Mouse (Mus musculus): ENCODE measurements around the gene Fntb. TPM values are rescaled to one million over a fixed set of nuclear protein-coding genes. Genes with fewer than 3 reads are reported as not detected.

The Fntb gene
- polyA plus RNA-seq, 1 experiment from 2014 or later, result 39.9 TPM

DNA sequence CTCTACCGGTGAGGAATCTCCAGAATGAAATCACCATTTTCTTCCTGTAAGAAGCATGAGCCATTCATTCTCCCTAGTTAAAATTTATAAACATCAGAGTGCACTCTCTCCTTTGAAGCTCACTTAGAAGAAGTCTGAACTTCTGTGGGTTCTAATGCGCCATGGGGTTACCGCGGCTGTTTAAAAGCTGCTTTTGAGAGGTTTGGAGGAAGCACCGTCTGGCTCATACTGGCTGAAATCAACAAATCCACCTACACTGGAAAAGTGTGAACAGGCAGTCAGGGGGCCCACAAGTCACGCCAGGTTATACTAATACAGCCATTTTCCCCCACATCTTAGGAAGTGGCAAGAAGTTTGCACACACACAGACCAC is 167.3 kb downstream of the Fntb start:
- H3K36me3 ChIP-seq (ENCODE audit: control insufficient read depth, insufficient read depth, low read length), result peaks cover 31% of the 10 kb centered on the region
- no peak for DNase-seq
- WGBS, result 87% methylated on average over 6 of the region's 6 CpGs
- H3K27ac ChIP-seq (replicated peaks; ENCODE audit: low read depth, low read length), result no peak overlapping the region
- no peaks in the 10 kb centered on the region for H3K4me1 ChIP-seq (ENCODE audit: control insufficient read depth, insufficient read depth, low read length)
- no peak overlapping the region for H3K4me2 ChIP-seq (ENCODE audit: low read length)
- ATAC-seq (ENCODE audit: low FRiP score, low TSS enrichment), result no peak
- no peaks in the 10 kb centered on the region for H3K27me3 ChIP-seq (ENCODE audit: control insufficient read depth, insufficient read depth, low read length)
- no peak overlapping the region for H3K9ac ChIP-seq (replicated peaks; ENCODE audit: low read length)
- H3K9me3 ChIP-seq (ENCODE audit: control insufficient read depth, low read length), result no peaks in the 10 kb centered on the region
- no peak overlapping the region for H3K4me3 ChIP-seq (replicated peaks; ENCODE audit: low read depth, low read length)

DNA sequence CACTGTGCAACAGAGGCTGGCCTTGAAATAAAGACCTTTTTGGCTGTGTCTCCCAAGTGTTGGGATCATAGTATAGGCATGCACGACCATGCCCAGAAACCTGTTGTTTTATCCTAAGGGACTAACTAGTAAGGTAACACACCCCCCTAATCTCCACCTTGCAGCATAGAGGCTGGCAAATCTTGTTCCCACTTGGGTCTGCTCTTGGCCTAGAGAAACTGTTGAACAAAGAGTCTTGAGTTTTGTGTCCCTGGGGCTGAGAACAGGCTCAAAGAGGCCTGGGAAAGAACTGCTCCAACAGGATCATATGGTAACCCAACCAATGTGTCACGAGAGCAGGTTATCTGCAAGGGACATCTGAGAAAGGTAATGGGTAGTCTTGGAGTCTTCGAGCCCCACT is 169.0 kb downstream of the Fntb start:
- Histone ChIP-seq H3K9ac (replicated peaks; ENCODE audit: low read length) (no peak overlapping the region), H3K27ac (replicated peaks; ENCODE audit: low read depth, low read length) (no peak overlapping the region), H3K4me2 (ENCODE audit: low read length) (no peak overlapping the region), H3K4me1 (ENCODE audit: control insufficient read depth, insufficient read depth, low read length) (no peaks in the 10 kb centered on the region), H3K4me3 (replicated peaks; ENCODE audit: low read depth, low read length) (no peak overlapping the region), H3K27me3 (ENCODE audit: control insufficient read depth, insufficient read depth, low read length) (no peaks in the 10 kb centered on the region), H3K36me3 (ENCODE audit: control insufficient read depth, insufficient read depth, low read length) (peaks cover 46% of the 10 kb centered on the region), H3K9me3 (ENCODE audit: control insufficient read depth, low read length) (no peaks in the 10 kb centered on the region)
- no peak for ATAC-seq (ENCODE audit: low FRiP score, low TSS enrichment)
- 92% methylated on average over 3 of the region's 3 CpGs for WGBS
- DNase-seq, result no peak

DNA sequence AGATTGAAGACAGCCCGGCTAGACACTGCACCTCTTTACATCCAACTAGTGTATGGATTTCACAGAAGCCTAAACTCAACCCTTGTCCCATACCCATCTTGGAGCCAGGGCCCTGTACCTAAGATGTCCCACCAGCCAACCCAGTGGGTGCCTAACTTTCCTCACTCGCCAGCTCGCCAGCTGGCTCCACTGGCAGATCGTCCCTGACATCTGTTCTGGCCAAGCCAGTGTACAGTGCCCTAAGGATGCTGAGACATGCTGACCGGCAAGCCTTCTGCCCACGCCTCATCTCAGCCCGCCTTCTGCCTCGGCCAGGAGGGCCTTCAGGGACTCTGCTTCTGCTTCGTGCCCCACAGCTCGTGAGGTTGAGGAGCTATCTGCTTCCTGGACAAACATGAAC is 170.8 kb downstream of the Fntb start:
- 93% methylated on average over 10 of the region's 10 CpGs for WGBS
- Histone ChIP-seq H3K27ac (replicated peaks; ENCODE audit: low read depth, low read length) (no peak overlapping the region), H3K4me2 (ENCODE audit: low read length) (no peak overlapping the region), H3K4me3 (replicated peaks; ENCODE audit: low read depth, low read length) (no peak overlapping the region), H3K9ac (replicated peaks; ENCODE audit: low read length) (no peak overlapping the region), H3K9me3 (ENCODE audit: control insufficient read depth, low read length) (no peaks in the 10 kb centered on the region), H3K4me1 (ENCODE audit: control insufficient read depth, insufficient read depth, low read length) (no peaks in the 10 kb centered on the region), H3K27me3 (ENCODE audit: control insufficient read depth, insufficient read depth, low read length) (no peaks in the 10 kb centered on the region), H3K36me3 (ENCODE audit: control insufficient read depth, insufficient read depth, low read length) (peaks cover 64% of the 10 kb centered on the region)
- DNase-seq (no peak), ATAC-seq (ENCODE audit: low FRiP score, low TSS enrichment) (no peak)

DNA sequence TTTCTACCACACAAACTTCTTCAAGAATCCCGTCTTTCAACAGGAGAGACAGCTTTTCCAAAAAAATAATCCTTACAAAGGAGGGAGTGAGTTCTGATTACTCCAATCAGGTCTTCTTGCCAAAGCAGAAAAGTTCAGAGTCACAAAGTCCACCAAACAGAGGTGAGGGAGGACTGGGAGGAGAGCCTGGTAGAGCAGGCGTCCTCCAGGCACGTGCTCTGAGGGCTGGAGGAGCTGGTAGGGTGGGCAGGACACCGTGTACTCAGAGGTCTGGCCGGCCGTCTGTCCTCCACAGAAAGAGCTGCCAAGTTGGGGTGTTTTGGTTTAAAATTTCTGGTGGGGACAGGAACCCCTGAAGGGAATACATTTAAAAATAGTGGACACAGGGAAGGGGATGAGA is 172.6 kb downstream of the Fntb start:
- Histone ChIP-seq H3K4me2 (ENCODE audit: low read length) (no peak overlapping the region), H3K9ac (replicated peaks; ENCODE audit: low read length) (no peak overlapping the region), H3K4me3 (replicated peaks; ENCODE audit: low read depth, low read length) (no peak overlapping the region), H3K27me3 (ENCODE audit: control insufficient read depth, insufficient read depth, low read length) (no peaks in the 10 kb centered on the region), H3K27ac (replicated peaks; ENCODE audit: low read depth, low read length) (no peak overlapping the region), H3K4me1 (ENCODE audit: control insufficient read depth, insufficient read depth, low read length) (no peaks in the 10 kb centered on the region), H3K9me3 (ENCODE audit: control insufficient read depth, low read length) (no peaks in the 10 kb centered on the region), H3K36me3 (ENCODE audit: control insufficient read depth, insufficient read depth, low read length) (peaks cover 82% of the 10 kb centered on the region)
- 97% methylated on average over 6 of the region's 6 CpGs for WGBS
- no peak for DNase-seq
- no peak for ATAC-seq (ENCODE audit: low FRiP score, low TSS enrichment)

DNA sequence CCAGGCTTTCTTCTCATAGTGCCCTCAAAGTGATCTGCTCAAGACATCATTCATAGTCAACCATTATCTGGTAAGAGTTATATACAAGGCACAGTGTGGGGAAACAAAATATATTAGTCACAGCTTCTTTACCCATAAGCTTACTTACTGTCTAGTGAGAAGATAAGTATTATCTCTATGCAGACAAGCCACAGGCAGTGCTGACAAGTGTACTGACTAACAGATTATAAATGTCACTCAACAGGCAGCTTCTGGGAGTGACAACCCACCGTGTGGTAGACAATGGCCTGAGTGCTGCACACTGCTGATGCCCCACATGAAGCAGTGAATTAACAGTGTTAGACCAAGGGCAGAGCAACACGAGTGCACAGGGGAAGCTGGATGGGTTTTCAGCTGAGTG is 176.1 kb downstream of the Fntb start:
- Histone ChIP-seq H3K4me2 (ENCODE audit: low read length) (no peak overlapping the region), H3K9ac (replicated peaks; ENCODE audit: low read length) (no peak overlapping the region), H3K9me3 (ENCODE audit: control insufficient read depth, low read length) (no peaks in the 10 kb centered on the region), H3K27me3 (ENCODE audit: control insufficient read depth, insufficient read depth, low read length) (no peaks in the 10 kb centered on the region), H3K4me3 (replicated peaks; ENCODE audit: low read depth, low read length) (no peak overlapping the region), H3K4me1 (ENCODE audit: control insufficient read depth, insufficient read depth, low read length) (no peaks in the 10 kb centered on the region), H3K36me3 (ENCODE audit: control insufficient read depth, insufficient read depth, low read length) (peaks cover 98% of the 10 kb centered on the region), H3K27ac (replicated peaks; ENCODE audit: low read depth, low read length) (no peak overlapping the region)
- DNase-seq, result no peak
- WGBS, result 65% methylated on average over 2 of the region's 2 CpGs
- no peak for ATAC-seq (ENCODE audit: low FRiP score, low TSS enrichment)

DNA sequence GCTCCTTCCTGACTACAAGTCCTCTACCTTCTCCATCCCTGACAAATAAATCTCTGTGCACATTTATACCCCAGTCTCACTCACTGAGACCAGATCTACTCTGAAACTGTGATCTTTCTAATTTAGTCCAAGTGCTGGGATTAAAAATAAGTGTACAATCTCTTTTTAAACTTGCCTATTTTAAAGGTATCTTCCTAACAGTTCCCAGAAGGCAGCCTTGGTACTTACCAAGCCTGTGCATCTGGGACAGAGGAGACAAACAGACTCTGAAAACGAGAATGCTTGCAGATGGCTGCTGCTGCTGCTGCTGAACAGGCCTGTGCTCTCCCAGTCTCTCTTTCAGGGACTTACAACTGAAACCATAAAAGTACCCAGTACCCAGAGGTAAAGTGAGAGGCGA is 177.1 kb downstream of the Fntb start:
- peaks cover 93% of the 10 kb centered on the region for H3K36me3 ChIP-seq (ENCODE audit: control insufficient read depth, insufficient read depth, low read length)
- no peak overlapping the region for H3K4me2 ChIP-seq (ENCODE audit: low read length)
- 92% methylated on average over 2 of the region's 2 CpGs for WGBS
- DNase-seq (no peak), ATAC-seq (ENCODE audit: low FRiP score, low TSS enrichment) (no peak)
- H3K4me3 ChIP-seq (replicated peaks; ENCODE audit: low read depth, low read length), result no peak overlapping the region
- no peak overlapping the region for H3K27ac ChIP-seq (replicated peaks; ENCODE audit: low read depth, low read length)
- no peaks in the 10 kb centered on the region for H3K9me3 ChIP-seq (ENCODE audit: control insufficient read depth, low read length)
- no peaks in the 10 kb centered on the region for H3K27me3 ChIP-seq (ENCODE audit: control insufficient read depth, insufficient read depth, low read length)
- H3K9ac ChIP-seq (replicated peaks; ENCODE audit: low read length), result no peak overlapping the region
- H3K4me1 ChIP-seq (ENCODE audit: control insufficient read depth, insufficient read depth, low read length), result no peaks in the 10 kb centered on the region

DNA sequence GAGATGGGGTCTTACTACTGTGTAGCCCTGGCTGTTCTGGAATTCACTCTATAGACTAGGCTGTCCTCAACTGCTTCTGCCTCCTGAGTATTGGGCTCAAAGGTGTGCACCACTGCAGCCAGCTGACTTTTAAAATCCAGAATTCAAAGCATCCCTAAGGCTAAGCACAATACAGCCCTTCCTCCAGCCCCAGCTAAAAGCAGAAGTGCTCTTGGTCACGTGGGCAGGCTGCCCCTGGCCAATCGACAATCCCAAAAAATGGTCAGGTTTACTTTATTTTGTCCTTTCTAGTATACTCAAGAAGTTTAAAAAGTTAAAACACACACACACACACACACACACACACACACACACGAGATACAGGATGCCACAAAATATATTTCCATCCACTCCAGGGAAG is 177.7 kb downstream of the Fntb start:
- no peak for DNase-seq
- no peaks in the 10 kb centered on the region for H3K27me3 ChIP-seq (ENCODE audit: control insufficient read depth, insufficient read depth, low read length)
- H3K4me1 ChIP-seq (ENCODE audit: control insufficient read depth, insufficient read depth, low read length), result no peaks in the 10 kb centered on the region
- no peaks in the 10 kb centered on the region for H3K9me3 ChIP-seq (ENCODE audit: control insufficient read depth, low read length)
- 87% methylated on average over 3 of the region's 3 CpGs for WGBS
- H3K27ac ChIP-seq (replicated peaks; ENCODE audit: low read depth, low read length), result no peak overlapping the region
- H3K9ac ChIP-seq (replicated peaks; ENCODE audit: low read length), result no peak overlapping the region
- ATAC-seq (ENCODE audit: low FRiP score, low TSS enrichment), result no peak
- peaks cover 94% of the 10 kb centered on the region for H3K36me3 ChIP-seq (ENCODE audit: control insufficient read depth, insufficient read depth, low read length)
- H3K4me2 ChIP-seq (ENCODE audit: low read length), result no peak overlapping the region
- H3K4me3 ChIP-seq (replicated peaks; ENCODE audit: low read depth, low read length), result no peak overlapping the region

DNA sequence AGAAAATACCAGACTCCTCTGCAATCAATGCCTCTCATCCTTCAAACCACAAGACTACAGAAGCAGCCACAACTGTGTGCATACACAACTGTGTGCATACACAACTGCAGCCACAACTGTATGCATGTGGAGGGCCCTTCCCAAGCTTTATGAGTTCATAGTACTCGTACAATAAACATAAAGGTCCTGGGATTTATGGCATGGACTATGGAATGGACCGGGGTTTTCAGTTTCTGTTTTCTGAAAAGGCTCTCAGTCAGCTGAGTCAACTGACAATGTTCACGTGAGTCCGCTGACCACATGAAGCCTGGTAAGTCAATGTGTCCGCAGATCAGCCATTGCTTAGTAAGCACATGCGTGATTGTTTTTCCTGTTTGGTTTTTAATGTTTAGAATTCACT is 178.1 kb downstream of the Fntb start:
- DNase-seq, result no peak
- H3K4me1 ChIP-seq (ENCODE audit: control insufficient read depth, insufficient read depth, low read length), result no peaks in the 10 kb centered on the region
- ATAC-seq (ENCODE audit: low FRiP score, low TSS enrichment), result no peak
- no peaks in the 10 kb centered on the region for H3K27me3 ChIP-seq (ENCODE audit: control insufficient read depth, insufficient read depth, low read length)
- H3K4me2 ChIP-seq (ENCODE audit: low read length), result no peak overlapping the region
- peaks cover 94% of the 10 kb centered on the region for H3K36me3 ChIP-seq (ENCODE audit: control insufficient read depth, insufficient read depth, low read length)
- H3K9me3 ChIP-seq (ENCODE audit: control insufficient read depth, low read length), result no peaks in the 10 kb centered on the region
- H3K4me3 ChIP-seq (replicated peaks; ENCODE audit: low read depth, low read length), result no peak overlapping the region
- H3K9ac ChIP-seq (replicated peaks; ENCODE audit: low read length), result no peak overlapping the region
- H3K27ac ChIP-seq (replicated peaks; ENCODE audit: low read depth, low read length), result no peak overlapping the region
- WGBS, result 93% methylated on average over 6 of the region's 6 CpGs

DNA sequence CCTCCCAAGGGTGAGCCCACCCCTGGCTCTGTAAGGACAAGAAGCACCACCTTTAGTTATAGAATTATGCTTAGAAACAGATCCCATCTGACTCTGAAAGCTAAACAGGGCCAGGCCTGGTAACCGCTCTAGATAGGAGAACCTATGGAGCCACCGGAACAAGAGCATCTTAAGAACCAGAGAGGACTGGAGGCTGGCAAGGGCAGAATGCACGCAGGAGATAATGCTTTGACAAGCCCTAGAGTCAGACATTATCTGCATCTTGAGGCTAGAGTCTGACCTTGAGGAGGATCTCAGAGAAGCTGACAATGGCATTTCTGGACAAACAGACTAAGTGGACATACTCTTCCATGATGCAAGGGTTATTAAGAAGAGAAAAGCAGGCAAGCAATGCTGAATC is 182.1 kb downstream of the Fntb start:
- no peak overlapping the region for H3K4me2 ChIP-seq (ENCODE audit: low read length)
- H3K27me3 ChIP-seq (ENCODE audit: control insufficient read depth, insufficient read depth, low read length), result no peaks in the 10 kb centered on the region
- ATAC-seq (ENCODE audit: low FRiP score, low TSS enrichment) (no peak), DNase-seq (no peak)
- no peak overlapping the region for H3K4me3 ChIP-seq (replicated peaks; ENCODE audit: low read depth, low read length)
- H3K4me1 ChIP-seq (ENCODE audit: control insufficient read depth, insufficient read depth, low read length), result no peaks in the 10 kb centered on the region
- H3K27ac ChIP-seq (replicated peaks; ENCODE audit: low read depth, low read length), result no peak overlapping the region
- H3K36me3 ChIP-seq (ENCODE audit: control insufficient read depth, insufficient read depth, low read length), result peaks cover 90% of the 10 kb centered on the region
- H3K9ac ChIP-seq (replicated peaks; ENCODE audit: low read length), result no peak overlapping the region
- 94% methylated on average over 3 of the region's 3 CpGs for WGBS
- no peaks in the 10 kb centered on the region for H3K9me3 ChIP-seq (ENCODE audit: control insufficient read depth, low read length)

All from midbrain, embryonic 14.5 days (tissue).